Mouse (Mus musculus) hindbrain, embryonic 16.5 days (tissue): ENCODE measurements around the gene Mansc1. TPM values are rescaled to one million over a fixed set of nuclear protein-coding genes. Genes with fewer than 3 reads are reported as not detected.
A peak's percentile ranks its signal among the peaks of the same experiment; 100 is the strongest.

Experiments
- ATAC-seq: fragments of 200-750 bp; cut with Nextera tagmentation; 2 replicates; pipeline ENCODE4 v1.8.0; 2017; ENCODE audit warnings: moderate TSS enrichment, moderate library complexity
- H3K27ac ChIP-seq: fragments of 300-500 bp; sonication (generic); 2 replicates; pipeline ENCODE4 v1.5.1; 2014; ENCODE audit warnings: low read depth, mild to moderate bottlenecking, control low read depth, low read length, moderate library complexity
- H3K27me3 ChIP-seq: fragments of 300-500 bp; sonication (generic); replicated peaks from 2 replicates; pipeline ENCODE4 v1.6.1; 2014; ENCODE audit warnings: low read length; ENCODE audit not compliant: control insufficient read depth, insufficient read depth
- H3K36me3 ChIP-seq: fragments of 300-500 bp; sonication (generic); 2 replicates; pipeline ENCODE4 v1.6.1; 2014; ENCODE audit warnings: mild to moderate bottlenecking, low read length, moderate library complexity, mixed read lengths; ENCODE audit not compliant: control insufficient read depth, insufficient read depth
- H3K4me1 ChIP-seq: fragments of 300-500 bp; sonication (generic); 2 replicates; pipeline ENCODE4 v1.6.1; 2014; ENCODE audit warnings: low read depth, low read length; ENCODE audit not compliant: control insufficient read depth, insufficient read depth
- H3K4me2 ChIP-seq: fragments of 300-500 bp; sonication (generic); 2 replicates; pipeline ENCODE4 v1.6.1; 2014; ENCODE audit warnings: mild to moderate bottlenecking, low read length, control low read depth, moderate library complexity
- H3K4me3 ChIP-seq: fragments of 300-500 bp; sonication (generic); 2 replicates; pipeline ENCODE4 v1.5.1; 2014; ENCODE audit warnings: mild to moderate bottlenecking, low read length, control low read depth, moderate library complexity
- H3K9ac ChIP-seq: fragments of 300-500 bp; sonication (generic); 2 replicates; pipeline ENCODE4 v1.6.1; 2014; ENCODE audit warnings: low read depth, mild to moderate bottlenecking, control low read depth, low read length, moderate library complexity
- H3K9me3 ChIP-seq: fragments of 300-500 bp; sonication (generic); 2 replicates; pipeline ENCODE4 v1.6.1; 2014; ENCODE audit warnings: mild to moderate bottlenecking, low read length, moderate library complexity; ENCODE audit not compliant: control insufficient read depth
- WGBS: fragments of 180-500 bp; shearing (Covaris S2); extraction: QIAGEN DNeasy Blood & Tissue Kit; methylation state at CpG from one replicate; pipeline ENCODE4 v1.1.7; 2014; 5-methylcytosine and 5-hydroxymethylcytosine counted together
- polyA plus RNA-seq: library from polyadenylated mRNA; unstranded; fragments of >200 nt; fragmentation: Nextera tagmentation; extraction: Ambion mirVana; gene quantifications from 2 replicates; pipeline ENCODE4 v1.2.1, GENCODE M21; 2015

Mansc1 gene
- polyA plus RNA-seq, 1 experiment from 2014 or later, result 1.3 TPM

DNA sequence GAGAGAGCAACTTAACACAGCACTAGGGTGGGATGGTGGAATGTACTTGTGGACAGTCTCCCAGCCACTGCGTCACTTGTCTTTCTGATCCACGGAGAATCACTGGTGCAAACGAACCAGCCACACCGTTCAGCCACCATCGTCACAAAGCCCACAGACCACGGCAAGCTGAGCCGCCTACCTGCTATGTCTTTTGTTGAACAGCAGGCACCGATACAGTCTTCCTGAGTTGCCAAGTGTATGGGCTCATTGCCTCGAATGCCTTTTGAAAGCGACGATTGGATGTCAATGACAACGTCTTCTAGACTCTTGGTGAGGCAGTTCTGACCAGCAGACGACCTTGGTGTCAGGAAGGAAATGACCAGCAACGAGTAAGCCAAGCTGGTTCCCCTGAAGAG is 10.7 kb downstream of the Mansc1 start:
- no peaks in the 10 kb centered on the region for H3K27me3 ChIP-seq
- no peaks in the 10 kb centered on the region for H3K4me1 ChIP-seq
- H3K4me2 ChIP-seq, result no peak overlapping the region
- ATAC-seq, result no peak
- WGBS, result 78% methylated on average over 14 of the region's 14 CpGs
- no peak overlapping the region for H3K27ac ChIP-seq
- H3K9me3 ChIP-seq, result no peaks in the 10 kb centered on the region
- no peak overlapping the region for H3K4me3 ChIP-seq
- H3K36me3 ChIP-seq, result no peaks in the 10 kb centered on the region
- H3K9ac ChIP-seq, result no peak overlapping the region

DNA sequence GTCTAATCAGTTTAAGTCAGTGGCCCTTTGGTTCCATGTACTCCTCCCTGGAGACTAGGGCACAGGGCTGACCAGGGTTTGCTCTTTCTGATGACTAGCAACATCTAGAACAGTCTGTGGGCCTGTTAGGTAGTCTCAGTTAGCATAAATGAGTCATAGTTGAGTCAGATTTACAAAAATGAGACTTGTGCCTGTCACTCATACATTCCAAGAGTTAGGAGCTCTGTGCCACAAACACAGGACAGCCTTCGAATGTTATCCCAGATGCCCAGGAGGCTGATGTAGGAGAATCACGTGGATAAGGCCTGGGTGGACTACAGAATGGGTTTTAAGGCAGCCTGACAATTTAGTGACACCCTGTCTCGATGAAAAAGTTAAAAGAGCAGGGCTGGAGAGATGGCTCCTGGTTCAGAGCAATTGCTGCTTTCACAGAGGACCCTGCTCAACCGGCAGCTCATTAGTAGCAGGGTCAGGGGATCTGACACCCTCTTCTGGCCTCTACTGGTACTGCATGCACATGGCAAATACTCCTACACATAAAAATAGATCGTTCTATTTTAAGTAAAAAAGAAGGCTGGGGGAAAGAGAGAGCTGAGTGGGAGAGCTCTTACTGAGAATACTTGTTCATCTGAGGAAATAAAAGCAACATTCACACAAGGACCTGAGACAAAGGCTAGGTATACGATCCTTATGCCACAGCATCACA is 11.3 kb downstream of the Mansc1 start:
- no peak overlapping the region for H3K4me2 ChIP-seq
- H3K4me1 ChIP-seq, result no peaks in the 10 kb centered on the region
- no peak overlapping the region for H3K4me3 ChIP-seq
- H3K27ac ChIP-seq, result no peak overlapping the region
- no peaks in the 10 kb centered on the region for H3K36me3 ChIP-seq
- no peaks in the 10 kb centered on the region for H3K27me3 ChIP-seq
- no peak overlapping the region for H3K9ac ChIP-seq
- no peak for ATAC-seq
- WGBS, result 76% methylated on average over 6 of the region's 6 CpGs
- no peaks in the 10 kb centered on the region for H3K9me3 ChIP-seq

DNA sequence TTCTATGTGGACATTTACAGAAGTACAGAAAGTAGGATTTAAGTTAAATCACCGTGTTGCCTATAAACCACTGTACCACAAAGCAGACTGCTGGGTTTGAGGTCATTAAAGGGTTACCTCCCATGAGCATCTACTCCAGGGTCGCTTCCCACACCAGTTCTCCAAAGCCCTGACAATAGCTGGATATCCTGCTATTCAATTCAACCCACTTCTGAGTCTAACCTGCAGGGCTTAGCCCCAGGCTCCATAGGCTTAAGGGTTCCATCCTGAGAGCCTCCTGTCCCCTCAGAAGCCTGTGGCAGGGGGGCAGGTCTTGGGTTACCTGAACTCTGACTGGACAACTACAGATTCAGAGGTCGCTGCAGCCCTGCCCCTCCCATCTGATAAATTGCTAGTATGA is 12.2 kb downstream of the Mansc1 start:
- no peaks in the 10 kb centered on the region for H3K36me3 ChIP-seq
- no peak overlapping the region for H3K4me2 ChIP-seq
- no peaks in the 10 kb centered on the region for H3K9me3 ChIP-seq
- no peaks in the 10 kb centered on the region for H3K4me1 ChIP-seq
- WGBS, result 68% methylated on average over 3 of the region's 3 CpGs
- H3K27ac ChIP-seq, result no peak overlapping the region
- H3K9ac ChIP-seq, result no peak overlapping the region
- H3K4me3 ChIP-seq, result no peak overlapping the region
- no peaks in the 10 kb centered on the region for H3K27me3 ChIP-seq
- no peak for ATAC-seq

DNA sequence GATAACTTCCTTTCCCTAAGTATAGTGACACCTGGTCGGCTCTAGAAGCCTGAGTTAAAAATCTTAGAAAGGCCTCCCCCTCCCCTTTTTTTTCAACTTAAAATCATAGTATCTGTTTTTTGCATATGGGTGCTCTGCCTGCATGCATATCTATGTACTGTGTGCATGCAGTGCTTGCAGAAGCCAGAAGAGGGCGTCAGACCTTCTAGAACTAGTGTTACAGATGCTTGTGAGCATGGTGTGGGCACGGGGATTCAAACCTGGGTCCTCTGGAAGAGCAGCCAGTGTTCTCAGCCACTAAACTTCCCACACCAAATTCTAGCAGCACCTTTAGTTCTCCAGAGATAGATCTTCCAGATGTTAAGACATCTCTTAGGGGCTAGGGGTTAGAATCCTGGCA is 14.7 kb downstream of the Mansc1 start:
- Histone ChIP-seq H3K9ac (no peak overlapping the region), H3K27ac (no peak overlapping the region), H3K36me3 (no peaks in the 10 kb centered on the region), H3K9me3 (no peaks in the 10 kb centered on the region), H3K4me3 (no peak overlapping the region), H3K27me3 (no peaks in the 10 kb centered on the region), H3K4me1 (no peaks in the 10 kb centered on the region), H3K4me2 (no peak overlapping the region)
- 60% methylated on average over 3 of the region's 3 CpGs for WGBS
- no peak for ATAC-seq

DNA sequence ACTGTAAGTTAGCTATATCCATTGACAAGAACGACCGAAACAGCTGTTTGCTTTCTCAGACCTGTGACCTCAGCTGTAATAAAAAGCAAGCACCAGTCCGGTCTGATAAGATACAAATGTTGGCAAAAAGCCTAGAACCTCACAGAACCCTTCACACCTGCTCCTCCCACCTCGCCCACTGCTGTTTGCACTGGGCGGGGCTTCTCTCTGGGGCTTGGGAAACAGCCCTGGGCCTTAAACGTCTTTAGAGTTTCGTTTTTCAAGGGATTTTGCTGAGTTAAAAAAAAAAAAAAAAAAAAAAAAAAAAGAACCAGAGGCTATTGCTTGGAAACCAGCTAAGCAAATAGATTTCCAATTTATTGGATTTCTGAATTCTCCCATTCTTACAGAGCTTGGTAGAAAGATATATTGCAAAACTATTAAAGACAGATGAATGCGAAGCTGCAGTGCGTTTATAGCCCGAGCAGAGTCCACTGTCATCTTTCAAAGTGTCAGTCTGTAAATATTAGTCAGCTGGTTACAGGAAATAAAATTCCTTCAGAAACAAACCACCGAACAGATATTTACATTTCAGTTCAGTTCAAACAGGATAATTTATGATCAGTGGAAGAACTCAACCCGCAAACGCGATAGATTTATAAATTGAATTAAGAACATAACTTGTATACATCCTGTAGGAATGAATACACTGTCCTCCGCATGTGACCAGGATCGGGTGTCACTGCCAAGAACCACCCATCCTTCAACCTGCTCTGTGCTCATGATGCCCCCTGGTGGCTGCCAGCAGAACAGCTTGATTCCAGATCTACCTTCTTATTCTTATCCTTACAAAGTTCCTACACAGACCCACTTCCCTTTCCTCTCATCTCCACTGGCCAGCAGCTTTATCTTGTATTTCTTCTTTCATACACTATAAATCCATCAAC is 17.3 kb downstream of the Mansc1 start:
- Histone ChIP-seq H3K27me3 (no peaks in the 10 kb centered on the region), H3K4me2 (peak overlapping the region; percentile 36), H3K4me3 (no peak overlapping the region), H3K27ac (no peak overlapping the region), H3K4me1 (no peaks in the 10 kb centered on the region), H3K36me3 (no peaks in the 10 kb centered on the region), H3K9ac (no peak overlapping the region), H3K9me3 (no peaks in the 10 kb centered on the region)
- peak; percentile 84 for ATAC-seq
- WGBS, result 23% methylated on average over 16 of the region's 16 CpGs

DNA sequence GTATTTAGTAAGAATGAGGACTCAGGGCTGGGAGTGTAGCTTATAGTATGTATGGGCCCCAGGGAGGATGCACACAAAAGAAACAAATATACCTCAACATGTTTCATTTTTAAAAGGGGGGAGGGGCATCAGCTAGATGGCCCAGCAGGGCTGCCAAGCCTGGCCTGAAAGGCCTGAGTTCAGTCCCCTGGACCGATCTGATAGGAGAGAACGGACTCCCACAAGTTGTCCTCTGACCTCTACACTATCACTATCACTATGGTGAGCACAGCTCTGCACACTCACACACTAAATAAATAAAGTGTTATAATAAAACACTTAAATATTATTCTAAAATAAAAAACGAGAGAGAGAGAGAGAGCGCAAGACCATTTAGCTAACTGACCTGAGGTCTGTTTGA is 18.0 kb downstream of the Mansc1 start:
- H3K36me3 ChIP-seq, result no peaks in the 10 kb centered on the region
- no peak overlapping the region for H3K27ac ChIP-seq
- H3K4me1 ChIP-seq, result no peaks in the 10 kb centered on the region
- WGBS, result 81% methylated on average over 4 of the region's 4 CpGs
- no peak overlapping the region for H3K9ac ChIP-seq
- H3K4me3 ChIP-seq, result no peak overlapping the region
- H3K4me2 ChIP-seq, result no peak overlapping the region
- ATAC-seq, result no peak
- H3K9me3 ChIP-seq, result no peaks in the 10 kb centered on the region
- H3K27me3 ChIP-seq, result no peaks in the 10 kb centered on the region

DNA sequence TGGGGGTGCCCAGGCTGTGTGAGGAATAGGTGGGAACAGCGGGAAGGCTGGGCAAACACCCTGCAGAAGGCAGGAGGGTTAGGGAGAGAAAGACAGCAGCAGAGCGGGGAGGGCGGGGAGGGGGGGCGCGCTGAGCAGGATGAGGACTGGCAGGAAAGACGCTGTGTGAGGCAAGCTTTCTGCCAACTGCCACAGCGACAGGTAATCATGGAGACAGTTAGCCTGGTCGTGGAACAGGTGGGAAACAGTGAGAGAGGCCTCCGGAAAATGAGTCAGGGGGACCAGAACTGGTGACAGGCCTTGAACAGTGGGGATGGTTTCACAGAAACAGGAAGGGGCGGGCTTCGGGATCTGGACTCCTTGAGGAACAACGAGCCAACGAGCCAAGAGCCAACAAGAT is 20.4 kb downstream of the Mansc1 start:
- 82% methylated on average over 13 of the region's 13 CpGs for WGBS
- Histone ChIP-seq H3K27ac (no peak overlapping the region), H3K4me3 (no peak overlapping the region), H3K9ac (no peak overlapping the region), H3K4me1 (no peaks in the 10 kb centered on the region), H3K4me2 (no peak overlapping the region), H3K36me3 (no peaks in the 10 kb centered on the region), H3K9me3 (no peaks in the 10 kb centered on the region), H3K27me3 (no peaks in the 10 kb centered on the region)
- ATAC-seq, result no peak

DNA sequence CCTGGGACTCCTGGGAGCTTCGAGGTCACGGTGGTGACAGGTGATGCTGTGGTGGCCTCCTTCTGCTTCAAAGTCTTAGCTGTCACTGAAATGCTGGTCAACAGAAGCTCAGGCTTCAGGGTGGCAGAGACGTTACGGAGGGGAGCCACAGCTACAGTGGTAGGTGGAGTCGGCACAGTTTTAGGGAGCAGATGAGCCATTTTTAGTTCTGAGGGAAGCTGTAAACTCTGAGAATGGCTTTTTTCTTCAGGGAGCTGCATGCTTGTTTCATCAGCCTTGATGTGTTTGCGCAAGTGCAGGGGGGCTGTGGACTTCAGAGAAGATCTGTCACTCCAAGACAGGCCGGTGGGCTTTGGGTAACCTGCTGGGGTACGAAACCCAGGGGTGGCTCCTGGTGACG is 21.9 kb downstream of the Mansc1 start:
- Histone ChIP-seq H3K4me3 (no peak overlapping the region), H3K27ac (no peak overlapping the region), H3K9me3 (no peaks in the 10 kb centered on the region), H3K27me3 (no peaks in the 10 kb centered on the region), H3K4me2 (no peak overlapping the region), H3K9ac (no peak overlapping the region), H3K4me1 (no peaks in the 10 kb centered on the region), H3K36me3 (no peaks in the 10 kb centered on the region)
- no peak for ATAC-seq
- 93% methylated on average over 9 of the region's 9 CpGs for WGBS

DNA sequence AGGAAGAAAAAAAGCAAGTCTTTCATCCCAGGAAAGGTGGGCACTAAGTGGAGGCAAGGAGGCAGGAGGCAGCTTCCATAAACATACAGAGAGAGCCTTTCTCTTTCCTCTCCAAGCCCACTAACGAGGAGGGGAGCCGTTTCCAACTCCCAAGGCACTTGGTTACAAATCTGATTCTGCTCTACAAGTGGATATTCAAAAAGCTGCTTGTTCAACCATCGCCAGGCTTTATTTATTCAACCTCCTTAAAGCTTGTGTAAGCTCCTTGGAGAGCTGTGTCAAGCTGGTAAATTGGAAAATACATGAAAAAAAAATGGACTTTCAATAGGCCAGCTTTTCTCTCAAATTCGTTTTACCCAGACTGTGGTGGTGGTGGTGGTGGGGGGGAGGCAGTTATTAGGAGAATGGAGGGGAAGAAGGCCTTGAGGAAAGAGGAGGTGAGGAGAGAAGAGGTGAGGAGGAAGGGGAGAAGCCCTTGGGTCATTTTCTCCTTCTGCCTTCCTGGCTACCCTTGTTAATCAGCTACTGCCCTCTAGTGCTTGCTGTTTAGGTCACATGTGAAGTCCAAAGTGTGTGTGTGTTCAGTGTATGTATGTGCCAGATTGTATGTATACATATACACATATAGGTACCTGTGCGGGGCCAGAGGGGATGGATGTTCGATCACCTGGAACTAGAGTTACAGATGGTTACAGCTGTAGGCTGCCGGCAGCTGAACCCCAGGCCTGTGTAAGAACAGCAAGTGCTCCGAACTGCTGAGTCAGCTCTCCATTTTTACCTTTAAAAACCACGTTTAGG is 25.1 kb downstream of the Mansc1 start:
- Histone ChIP-seq H3K9ac (no peak overlapping the region), H3K27ac (no peak overlapping the region), H3K9me3 (no peaks in the 10 kb centered on the region), H3K36me3 (no peaks in the 10 kb centered on the region), H3K27me3 (no peaks in the 10 kb centered on the region), H3K4me3 (no peak overlapping the region), H3K4me2 (no peak overlapping the region), H3K4me1 (no peaks in the 10 kb centered on the region)
- ATAC-seq, result peak; percentile 60
- WGBS, result 58% methylated on average over 9 of the region's 9 CpGs
